Mouse (Mus musculus) layer of hippocampus, adult 8-10 months (tissue): ENCODE data around the gene Atxn7l3. TPM values are rescaled to one million over a fixed set of nuclear protein-coding genes. Genes with fewer than 3 reads are reported as not detected.
"Not testable (repeated sequence)": the region's sequence is repeated elsewhere in the genome, so short reads cannot be mapped to it uniquely, and the experiment has no call there.

Experiments
- DNase-seq, 2 experiments: peaks; one replicate each; pipeline ENCODE4 v3.0.0; 2022; ENCODE audit warnings: low spot score in 2 of 2
- total RNA-seq, 4 experiments: library from RNA; stranded (reverse); gene quantifications; 2 replicates each; pipeline ENCODE4 v1.2.4; 2022

Atxn7l3 gene
- total RNA-seq, 4 experiments from 2014 or later, result 153 to 169 (median 157) TPM

DNA sequence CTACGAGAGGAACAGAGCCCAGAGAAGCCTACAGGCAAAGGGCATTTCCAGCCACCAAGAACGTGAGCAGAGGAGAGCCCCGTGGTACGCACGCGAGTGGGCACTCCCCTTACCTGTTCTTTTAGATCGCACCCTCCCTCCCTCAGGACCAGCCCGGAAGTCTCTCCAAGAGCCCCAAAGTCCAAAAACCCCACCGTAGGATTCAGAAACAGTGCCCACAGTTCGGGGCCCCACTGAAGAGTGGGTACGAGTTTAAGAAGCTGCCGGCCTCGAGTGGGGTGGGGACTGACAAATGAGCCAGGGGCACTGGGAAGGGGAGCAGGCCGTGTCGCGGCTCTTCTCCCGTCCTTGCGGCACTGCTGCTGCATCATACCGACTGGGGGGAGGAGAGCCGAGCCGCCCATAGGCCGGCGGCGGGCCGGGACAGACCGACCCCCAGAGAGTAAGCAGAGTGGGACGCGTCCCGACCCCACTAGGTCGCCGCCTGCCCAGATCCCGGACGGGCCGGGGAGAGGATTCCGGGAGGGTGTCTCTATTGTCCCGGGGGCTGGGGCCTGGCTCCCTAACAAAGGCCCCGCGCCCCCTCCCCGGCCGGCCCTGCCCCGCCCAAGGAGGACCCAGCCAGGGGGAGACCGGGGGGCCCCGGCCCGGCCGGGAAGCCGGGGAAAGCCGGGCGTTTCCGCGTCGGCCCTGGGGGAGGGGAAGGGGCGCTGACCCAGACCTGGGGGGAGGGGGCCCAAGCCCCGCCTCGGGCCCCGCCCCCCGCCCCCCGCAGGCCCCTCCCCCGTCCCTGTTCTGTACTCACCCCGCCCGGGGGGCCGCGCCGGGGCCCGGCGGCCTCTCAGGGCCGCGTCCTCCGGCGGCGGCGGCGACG is 596 bp downstream of the Atxn7l3 start:
- DNase-seq, result no peak

DNA sequence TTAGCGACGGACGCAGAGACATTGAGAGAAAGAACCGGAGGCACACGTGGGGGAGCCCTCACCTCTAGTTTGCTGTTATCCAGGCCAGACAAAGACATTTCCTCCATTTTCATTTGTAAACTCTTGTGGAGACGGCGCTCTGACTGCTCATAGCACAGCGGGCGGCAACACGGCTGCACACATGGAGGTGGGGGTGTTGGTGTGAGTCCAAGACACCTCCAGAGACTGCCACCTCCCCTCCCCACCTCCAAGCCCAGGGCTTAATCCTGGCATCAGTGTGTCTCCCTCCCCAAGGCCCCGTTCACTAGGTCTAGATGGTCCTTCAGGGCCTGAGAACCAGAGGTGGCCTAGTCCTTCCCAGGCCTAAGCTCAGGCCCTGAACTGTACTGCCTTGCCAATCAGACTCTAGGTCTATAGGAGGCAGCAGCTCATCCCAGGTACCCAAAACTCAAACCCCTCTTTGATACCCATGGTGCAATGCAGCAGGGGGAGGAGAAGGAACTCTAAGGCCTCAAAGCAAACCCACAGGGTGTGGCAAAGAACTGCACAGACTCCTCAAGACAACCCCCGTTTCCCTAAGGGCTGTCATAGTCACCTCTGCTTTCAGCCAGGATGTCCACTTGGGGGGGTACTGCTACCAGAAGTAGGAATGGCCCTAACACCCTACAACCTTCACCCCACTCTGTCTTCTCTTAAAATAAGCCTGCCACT is 1.4 kb downstream of the Atxn7l3 start:
- no peak for DNase-seq

DNA sequence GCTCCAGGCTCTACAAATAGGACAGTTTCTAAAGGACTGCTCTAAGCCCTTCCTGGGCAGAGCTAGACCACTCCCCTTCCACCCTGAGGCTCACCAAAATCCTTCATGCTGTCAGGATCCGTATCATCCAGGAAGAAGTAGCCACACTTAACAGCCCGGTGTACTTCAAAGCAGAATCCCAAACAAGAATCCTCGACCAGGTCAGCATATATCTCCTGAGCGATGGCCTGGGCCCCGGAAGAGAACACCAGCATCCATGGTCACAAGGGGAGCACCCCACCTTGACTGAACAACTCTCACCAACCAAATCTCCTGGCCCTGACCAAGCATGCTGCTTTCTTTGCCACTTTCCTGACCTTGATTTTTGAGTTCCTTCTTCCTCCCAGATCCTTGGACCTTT is 2.0 kb downstream of the Atxn7l3 start:
- no peak for DNase-seq

DNA sequence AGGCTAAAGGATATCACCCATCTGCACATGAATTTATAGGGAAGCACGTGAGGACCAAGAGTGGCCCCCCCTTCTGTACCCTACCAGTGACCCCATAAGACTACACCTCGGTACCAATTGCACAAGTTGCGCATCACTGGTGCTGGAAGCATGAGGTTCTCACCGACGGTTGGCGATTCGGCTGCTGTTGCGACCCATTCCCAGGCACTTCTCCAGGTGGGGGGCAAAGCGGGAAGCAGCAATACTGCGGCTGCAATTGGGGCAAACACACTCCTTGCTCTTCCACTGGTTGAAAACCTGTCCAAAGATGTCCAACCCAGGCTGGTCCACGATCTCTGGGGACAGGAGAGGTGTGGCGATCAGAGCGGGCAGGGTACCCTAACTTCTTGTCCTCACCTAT is 2.5 kb downstream of the Atxn7l3 start:
- no peak for DNase-seq

DNA sequence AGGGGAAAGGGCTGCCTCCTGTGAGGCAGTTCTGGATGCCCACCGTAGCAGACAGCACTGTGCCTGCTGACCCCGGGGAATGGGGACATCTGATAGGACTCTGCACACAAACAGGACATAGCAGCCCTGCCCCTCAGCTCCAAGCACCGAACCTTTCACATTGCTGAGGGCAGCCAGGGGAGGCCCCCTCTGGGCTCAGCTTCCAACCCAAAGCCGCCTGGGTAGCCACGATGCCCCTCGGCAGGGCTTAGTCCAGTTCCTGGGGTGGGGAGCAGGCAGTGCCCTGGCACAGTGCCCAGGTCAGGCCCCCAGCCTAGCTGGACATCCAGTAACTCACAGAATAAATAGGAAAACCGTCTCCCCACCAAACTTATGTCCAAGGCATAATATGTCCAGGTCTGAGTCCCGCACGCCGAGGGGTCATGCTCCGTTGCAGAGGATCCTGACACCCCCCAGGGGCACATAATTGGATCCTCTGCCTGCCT is 5.3 kb downstream of the Atxn7l3 start:
- DNase-seq, result no peak

DNA sequence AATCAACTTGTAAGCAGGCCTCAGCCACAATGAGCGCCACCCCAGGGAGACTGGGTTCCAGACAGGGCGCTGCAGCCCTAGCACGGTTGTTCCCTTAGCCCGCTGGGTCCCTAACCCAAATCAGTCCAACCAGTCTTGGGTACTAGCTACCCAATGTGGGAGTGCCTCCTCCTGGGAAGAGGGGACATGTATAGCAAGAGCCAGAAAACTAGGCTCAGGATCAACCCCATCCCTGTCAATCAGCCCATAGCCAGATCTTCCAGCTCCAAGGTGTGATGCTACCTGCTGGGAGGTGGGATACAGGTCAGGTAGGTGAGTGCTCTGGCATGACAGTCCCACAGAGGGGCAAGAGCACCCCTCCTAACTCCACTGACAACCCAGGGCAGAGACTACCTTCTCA is 6.3 kb downstream of the Atxn7l3 start:
- DNase-seq, result no peak

DNA sequence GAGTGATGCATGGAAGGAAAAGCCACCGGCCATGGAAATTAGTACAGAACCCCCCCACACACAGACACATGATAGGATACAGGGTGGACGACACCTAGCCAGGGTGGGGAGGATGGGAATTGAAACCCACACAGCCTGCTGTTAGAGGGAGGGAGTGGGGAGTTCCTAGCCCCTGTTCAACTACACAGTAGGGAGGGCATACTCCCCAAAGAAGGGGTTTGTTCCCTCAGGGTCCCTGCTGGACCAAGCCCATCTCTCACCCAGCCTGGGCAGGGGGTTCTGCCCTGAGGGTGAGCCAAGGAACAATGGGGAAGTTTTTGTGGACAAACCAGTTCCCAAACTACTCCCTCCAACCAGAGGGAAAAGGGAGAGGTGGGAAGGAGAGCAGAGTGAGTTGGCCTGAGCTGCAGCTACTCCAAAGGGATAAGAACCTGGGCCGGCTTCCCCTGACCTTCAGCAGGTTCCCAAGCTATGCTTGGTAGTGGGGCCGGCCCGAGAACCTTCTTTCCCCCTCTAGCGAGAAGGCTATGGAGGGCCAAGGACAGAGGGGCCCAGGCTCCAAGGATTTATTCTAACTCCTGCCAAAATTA is 6.8 kb downstream of the Atxn7l3 start:
- no peak for DNase-seq

DNA sequence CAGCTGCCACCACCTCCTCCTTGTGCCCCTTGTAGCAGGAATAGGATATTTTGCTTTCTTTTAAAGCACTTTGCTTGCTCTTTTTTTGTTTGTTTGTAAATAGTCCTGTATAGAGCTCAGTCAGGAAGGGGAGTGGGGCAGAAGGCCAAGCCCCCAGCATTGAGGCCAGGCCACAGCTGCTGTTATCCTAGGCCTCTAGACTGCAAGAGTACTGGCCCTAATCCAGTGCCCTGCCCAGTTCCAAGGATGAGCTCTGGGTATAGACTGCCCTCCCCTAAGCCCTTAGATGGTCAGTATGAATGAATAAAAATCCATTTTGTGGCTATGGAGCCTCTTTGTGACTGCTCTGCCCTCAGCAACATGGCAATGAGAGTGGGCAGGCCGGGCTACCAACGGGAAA is 7.5 kb downstream of the Atxn7l3 start:
- no peak for DNase-seq

DNA sequence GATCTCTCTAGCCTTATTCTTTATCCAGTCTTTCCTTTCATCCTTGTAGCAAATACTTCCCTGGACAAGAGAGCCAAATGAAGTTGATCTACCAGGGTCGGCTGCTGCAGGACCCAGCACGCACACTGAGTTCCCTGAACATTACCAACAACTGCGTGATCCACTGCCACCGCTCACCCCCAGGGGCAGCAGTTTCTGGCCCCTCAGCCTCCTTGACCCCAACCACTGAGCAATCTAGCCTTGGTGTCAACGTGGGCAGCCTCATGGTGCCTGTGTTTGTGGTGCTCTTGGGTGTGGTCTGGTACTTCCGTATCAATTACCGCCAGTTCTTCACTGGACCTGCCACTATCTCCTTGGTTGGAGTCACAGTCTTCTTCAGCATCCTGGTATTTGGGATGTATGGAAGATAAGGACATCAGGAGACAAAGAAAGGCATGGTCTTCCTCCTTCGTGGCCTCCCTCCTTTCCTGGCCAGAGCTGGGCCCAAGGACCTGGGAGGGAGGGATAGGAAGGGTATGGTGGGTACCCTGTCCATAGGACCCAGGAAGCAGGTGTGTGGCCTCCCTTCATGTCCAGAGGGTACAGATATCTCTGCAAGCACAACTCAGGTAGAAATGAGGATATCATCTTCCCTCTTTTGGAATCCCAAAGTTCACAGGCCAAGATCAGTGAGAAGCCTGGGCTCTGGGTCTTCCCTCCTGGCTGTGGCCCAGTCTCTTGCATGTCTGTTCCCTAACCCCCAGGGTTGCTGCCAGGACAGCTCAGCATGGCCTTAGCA is 8.2 kb downstream of the Atxn7l3 start:
- no peak for DNase-seq

DNA sequence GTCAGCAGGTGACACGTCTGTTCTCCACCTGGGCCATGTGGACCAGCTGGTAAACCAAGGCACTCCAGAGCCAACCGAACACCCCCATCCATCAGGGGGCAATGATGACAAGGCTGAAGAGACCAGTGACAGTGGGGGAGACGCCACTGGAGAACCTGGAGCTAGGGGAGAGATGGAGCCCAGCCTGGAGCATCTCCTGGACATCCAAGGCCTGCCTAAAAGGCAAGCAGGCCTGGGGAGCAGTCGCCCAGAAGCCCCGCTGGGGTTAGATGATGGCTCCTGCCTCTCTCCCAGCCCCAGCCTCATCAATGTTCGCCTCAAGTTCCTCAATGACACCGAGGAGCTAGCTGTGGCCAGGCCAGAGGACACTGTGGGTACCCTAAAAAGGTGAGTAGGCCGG is 8.9 kb downstream of the Atxn7l3 start:
- DNase-seq, result no peak

DNA sequence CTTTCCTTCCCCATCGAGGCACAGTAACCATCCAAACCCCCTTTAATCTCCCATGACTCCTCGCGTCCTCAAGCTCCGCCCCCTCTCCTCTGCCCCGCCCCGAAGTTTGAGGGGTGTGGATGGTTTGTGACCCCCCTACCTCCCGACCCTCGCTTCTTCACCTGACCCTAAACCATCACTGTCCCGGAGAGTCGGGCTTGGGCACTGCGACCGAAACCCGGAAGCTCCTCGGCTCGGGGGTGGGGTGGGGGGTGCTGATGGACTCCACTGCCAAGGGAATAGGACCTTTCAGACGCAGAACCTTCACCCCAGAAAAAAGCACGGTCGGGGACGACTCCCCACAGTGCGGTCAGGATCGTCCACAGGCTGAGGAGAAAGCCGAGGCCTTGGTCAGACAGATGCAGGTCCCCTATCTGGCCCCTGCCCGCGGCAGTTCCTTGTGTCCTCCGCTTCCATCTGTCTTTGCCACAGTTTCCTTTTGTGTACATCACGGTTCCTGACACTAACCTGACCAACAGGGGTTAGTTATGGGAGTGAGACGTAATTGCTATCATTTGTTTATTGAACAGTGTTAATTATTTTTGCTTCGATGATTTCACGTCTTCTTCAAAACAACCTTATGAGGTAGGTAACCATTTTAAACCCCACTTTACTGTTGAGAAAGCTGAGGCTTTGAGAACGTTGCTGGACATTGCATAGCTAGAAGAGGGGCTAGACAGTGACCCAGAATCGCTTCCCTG is 11.2 kb downstream of the Atxn7l3 start:
- DNase-seq, result peak in 1 of 2 experiments; percentile 67

DNA sequence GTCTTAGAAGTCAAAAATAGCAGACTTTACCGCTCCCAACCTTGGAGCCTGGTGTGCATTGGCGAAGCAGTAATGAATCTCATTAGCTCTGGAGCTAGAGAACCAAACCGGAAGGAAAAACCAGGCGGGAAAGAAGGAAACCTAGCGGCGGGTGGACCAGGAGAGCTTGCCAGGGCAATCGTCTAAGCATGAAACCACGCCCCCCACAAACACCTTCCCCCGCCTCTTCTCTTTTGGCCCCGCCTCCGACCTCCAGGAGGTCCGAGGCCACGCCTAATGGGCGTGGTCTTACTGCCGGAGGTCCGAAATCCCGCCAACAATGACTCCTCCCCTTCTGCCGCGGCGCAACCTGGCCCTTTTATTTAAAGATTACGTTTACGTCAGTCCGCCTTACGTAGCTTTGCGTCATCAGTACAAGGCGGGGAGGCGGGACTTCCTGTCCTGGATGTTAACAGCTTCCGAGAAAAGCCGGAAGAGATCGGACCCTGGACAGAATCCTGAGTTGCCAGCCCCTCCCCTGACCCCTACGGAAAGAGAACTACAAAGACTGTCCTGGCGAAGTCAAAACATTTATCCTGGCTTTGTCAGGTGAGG is 11.8 kb downstream of the Atxn7l3 start, which contains the start of gene Tmub2:
Gene Tmub2, plus strand, starts transcription at position 431 of the 594 bp plus-strand sequence.
- peak; percentile 96 to 97 for DNase-seq

DNA sequence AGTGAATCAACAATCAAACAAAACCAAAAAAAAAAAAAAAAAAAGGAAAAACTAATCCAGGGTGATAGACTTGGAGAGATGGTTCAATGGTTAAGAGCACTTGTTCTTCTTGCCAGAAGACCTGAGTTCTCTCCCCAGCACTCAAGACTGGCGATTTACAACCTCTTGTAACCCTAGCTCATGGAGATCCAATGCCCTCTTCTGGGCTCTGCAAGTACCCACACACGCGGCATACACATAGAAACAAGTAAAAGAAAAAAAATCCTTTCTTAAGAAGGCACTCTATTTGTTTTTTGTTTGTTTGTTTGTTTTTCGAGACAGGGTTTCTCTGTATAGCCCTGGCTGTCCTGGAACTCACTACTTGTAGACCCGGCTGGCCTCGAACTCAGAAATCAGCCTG is 12.5 kb downstream of the Atxn7l3 start:
- no peak for DNase-seq

DNA sequence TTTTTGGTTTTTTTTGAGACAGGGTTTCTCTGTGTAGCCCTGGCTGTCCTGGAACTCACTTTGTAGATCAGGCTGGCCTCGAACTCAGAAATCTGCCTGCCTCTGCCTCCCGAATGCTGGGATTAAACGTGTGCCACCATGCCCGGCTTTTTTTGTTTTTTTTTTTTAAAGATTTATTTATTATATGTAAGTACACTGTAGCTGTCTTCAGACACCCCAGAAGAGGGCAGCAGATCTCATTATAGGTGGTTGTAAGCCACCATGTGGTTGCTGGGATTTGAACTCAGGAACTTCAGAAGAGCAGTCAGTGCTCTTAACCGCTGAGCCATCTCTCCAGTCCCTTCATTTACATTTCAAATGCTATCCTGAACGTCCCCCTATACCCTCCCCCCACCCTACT is 16.2 kb downstream of the Atxn7l3 start:
- DNase-seq, result not testable (repeated sequence)

DNA sequence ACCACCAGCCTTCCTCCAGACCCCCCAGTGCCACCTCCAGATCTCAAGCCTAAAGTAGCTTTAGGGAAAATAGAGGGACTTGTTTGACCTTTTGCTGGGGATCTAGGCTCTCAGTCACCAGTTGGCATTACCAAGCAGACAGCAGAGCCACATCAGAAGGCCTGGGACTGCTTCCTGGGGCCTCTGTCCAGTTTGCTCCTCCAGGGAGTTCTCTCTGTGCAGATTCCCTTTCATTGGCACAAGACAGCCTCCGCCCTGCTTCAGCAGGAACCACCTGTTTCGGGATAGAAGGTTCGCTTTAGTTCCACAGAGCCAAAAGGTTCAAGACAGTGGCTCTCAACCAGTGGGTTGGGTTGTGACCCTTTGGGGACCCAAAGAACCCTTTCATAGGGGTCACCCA is 16.8 kb downstream of the Atxn7l3 start:
- no peak for DNase-seq

DNA sequence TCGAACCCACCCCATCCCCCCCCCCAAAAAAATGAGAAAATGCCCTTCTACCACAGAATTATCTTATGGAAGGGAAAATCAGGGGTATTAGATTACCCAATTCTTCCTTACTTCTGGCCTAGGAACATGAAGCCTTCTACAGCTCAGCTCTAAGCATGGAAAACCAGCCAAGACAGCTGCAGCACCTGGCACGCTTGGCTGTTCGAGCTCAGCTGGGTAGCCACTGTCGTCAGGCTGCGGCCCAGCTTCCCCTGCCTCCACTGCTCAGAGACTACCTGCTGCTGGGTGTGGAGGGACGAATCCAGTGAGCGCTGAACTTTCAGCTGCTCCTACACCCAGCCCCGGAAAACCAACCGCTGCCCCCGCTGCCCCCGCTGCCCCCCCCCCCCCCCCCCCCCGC is 18.7 kb downstream of the Atxn7l3 start:
- DNase-seq, result no peak

DNA sequence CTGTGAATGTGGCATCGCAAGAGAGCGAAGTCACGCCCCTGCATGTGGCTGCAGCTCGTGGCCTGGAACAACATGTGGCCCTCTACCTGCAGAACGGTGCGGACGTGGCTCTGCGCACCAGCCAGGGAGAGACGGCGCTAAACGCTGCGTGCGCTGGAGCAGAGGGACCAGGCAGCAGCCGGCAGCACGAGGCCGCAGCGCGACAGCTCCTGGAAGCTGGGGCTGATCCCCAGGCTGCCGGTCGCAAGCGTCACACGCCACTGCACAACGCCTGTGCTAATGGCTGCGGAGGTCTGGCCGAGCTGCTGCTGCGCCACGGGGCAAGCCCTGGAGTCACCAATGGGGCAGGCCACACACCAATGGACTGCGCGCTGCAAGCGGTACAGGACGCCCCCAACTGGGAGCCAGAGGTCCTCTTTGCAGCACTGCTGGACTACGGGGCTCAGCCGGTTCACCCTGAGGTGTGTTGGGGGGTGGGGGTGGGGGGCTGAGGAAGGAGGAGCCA is 20.0 kb downstream of the Atxn7l3 start:
- no peak for DNase-seq

DNA sequence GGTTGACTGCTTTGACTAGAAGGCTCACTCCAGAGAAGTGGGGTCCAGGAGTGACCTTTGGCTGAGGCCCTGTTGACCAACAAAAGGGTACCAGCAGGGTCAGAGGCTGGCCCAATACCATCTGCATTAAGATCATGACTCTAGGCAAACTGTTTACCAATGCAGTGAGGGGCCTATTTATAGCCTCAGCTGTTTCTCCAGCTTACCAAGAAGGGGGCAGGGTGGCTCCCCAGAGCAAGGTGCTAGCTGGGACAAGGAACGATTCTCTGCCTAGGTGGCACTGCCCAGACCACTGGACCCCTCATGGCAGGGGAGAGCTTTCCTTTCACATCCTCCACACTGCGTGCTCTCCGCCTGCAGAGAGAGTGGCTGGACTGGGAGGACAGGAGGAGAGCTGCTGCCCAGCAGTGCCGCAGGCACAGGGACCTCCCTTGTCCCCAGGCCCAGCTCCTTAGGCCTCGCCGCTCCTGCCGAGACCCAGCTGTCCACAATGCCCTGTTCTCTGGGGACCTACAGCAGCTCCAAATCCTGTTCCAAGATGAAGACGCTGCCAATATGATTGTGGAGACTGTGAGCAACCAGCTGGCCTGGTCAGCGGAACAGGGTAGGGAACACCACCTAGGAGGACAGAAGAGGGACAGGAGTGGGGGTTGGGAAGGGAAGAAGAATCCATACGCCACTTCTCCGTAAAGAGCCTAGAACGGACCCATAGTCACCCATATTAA is 27.7 kb downstream of the Atxn7l3 start, which contains the start of gene Asb16:
Gene Asb16, plus strand, starts transcription at position 224 of the 725 bp plus-strand sequence.
- DNase-seq, result no peak

DNA sequence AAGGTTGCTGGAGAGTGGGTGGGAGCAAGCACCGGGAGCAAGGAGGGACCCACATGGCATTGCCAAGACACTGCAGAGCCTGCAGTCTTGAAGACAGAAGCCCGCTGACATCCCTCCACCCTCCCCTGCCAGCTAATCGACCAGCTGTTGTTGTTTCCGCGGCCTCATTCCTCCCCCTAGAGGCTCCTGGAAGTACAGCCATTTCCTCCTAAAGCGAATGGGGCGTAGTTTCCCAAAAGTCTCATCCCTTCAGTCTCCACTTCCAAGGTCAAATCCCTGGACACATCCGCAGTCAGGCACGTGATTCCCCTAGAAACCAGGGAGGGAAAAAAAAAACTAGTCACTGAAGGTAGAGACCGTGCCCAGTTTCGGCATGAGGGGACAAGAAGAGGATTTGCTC is 29.0 kb downstream of the Atxn7l3 start:
- DNase-seq, result peak; percentile 52 to 76
